9 mouse cellular contexts compared by ENCODE assay signal in the genomic region with DNA sequence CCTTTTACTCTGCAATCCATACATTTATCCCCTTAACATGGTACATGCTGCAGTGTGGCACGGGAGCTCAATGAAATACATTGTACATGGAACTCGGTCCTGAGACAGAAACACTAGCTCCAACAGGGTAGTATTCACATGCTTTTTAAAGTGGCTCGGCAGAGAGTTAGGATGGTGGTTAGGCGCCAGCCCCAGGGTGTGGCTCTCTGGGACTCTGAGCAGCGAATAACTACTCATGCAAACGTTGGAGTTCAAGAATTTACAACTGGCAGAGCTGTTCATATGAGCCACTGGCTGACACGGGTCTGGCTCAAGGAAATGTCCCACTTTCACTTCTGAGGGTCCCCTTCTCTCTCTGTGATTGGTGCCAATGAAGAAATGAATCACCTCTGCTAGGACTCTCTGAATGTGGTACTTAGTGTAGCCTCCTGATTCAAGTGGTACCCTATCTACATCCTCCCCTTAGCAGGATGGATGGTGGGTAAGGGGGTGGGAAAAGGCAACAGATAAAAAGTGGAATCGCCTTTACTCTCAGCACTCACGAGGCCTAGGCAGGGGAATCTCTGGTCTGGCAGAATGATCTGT. TPM values are rescaled to one million over a fixed set of nuclear protein-coding genes. Genes with fewer than 3 reads are reported as not detected.
DNase-seq lines count a peak whose midpoint lies in the region; ATAC-seq and TF ChIP-seq lines count a peak whose summit lies in the region.
"Had no signal": no experiment of that assay in that cellular context is flagged by ENCODE, and none has a peak within 500 bp of the region (broad histone marks: within the 10 kb centered on the region; RNA-seq: fewer than 3 reads in every experiment).

No protein-coding gene starts in this region.

- in situ Hi-C loops in CH12.LX (cut with MboI; ENCODE audit: low pct_ligation_motif_present, low pct_unique_long_range_greater_than_20kb, low sequenced_read_pairs) = no loop called here

- dilution Hi-C loops in CH12.LX (cut with MboI; ENCODE audit: extremely low pct_ligation_motif_present, extremely low pct_unique_long_range_greater_than_20kb, low sequenced_read_pairs) = no loop called here

- 77% methylated on average over 9 of the region's 9 CpGs for WGBS in limb, embryonic 10.5 days
- WGBS in hindbrain, embryonic 13.5 days = 68% methylated on average over 9 of the region's 9 CpGs

- no peak for TF ChIP-seq EP300 in CH12.LX (IDR thresholded peaks at IDR 0.05; ENCODE audit: low read length)

- no peak overlapping the region for H3K27ac ChIP-seq in CH12.LX (ENCODE audit: insufficient read depth, low read depth)
- H3K27ac ChIP-seq in limb, embryonic 10.5 days = peak overlapping the region; percentile 91
- no peak overlapping the region for H3K27ac ChIP-seq in hindbrain, embryonic 13.5 days
- H3K27ac ChIP-seq: forebrain, embryonic 13.5 days had no signal

- no peak for TF ChIP-seq CTCF in CH12.LX (conservative IDR thresholded peaks at IDR 0.05 in 1 of 2, IDR thresholded peaks at IDR 0.05 in 1 of 2; ENCODE audit: low read depth in 2 of 2, low read length in 2 of 2)

- no peak for TF ChIP-seq POLR2A in CH12.LX (IDR thresholded peaks at IDR 0.05; ENCODE audit: low read depth, low read length)

- no peaks in the 10 kb centered on the region for H3K27me3 ChIP-seq in CH12.LX (replicated peaks)
- no peaks in the 10 kb centered on the region for H3K27me3 ChIP-seq in limb, embryonic 10.5 days (ENCODE audit: low read depth, poor library complexity, severe bottlenecking)
- no peaks in the 10 kb centered on the region for H3K27me3 ChIP-seq in hindbrain, embryonic 13.5 days
- H3K27me3 ChIP-seq: forebrain, embryonic 13.5 days had no signal

- H3K4me1 ChIP-seq in CH12.LX (ENCODE audit: control insufficient read depth in 1 of 2, insufficient read depth in 2 of 2) = peaks cover 29 to 49% of the 10 kb centered on the region in 2 experiments
- H3K4me1 ChIP-seq in limb, embryonic 10.5 days = peaks cover 76% of the 10 kb centered on the region
- peaks cover 29% of the 10 kb centered on the region for H3K4me1 ChIP-seq in hindbrain, embryonic 13.5 days (replicated peaks)

- DNase-seq in 3T3-L1 (ENCODE audit: low read depth, low spot score) = peak; percentile 81
- no peak for DNase-seq in CH12.LX (ENCODE audit: extremely low read depth)
- DNase-seq in heart, adult 11 months = peak; percentile 97
- no peak for DNase-seq in limb, embryonic 10.5 days (ENCODE audit: low spot score)
- no peak for DNase-seq in frontal cortex, postnatal 36 days (ENCODE audit: low spot score in 2 of 2)
- DNase-seq in spleen, postnatal 14 days (ENCODE audit: low spot score in 2 of 2) = no peak
- no peak for DNase-seq in adrenal gland, adult 8-10 months

- 0 out of 2 replicates have a peak overlapping the region, but pooled peaks have one; percentile 9 for H3K9ac ChIP-seq in CH12.LX (ENCODE audit: insufficient read depth, low read depth)
- no peak overlapping the region for H3K9ac ChIP-seq in hindbrain, embryonic 13.5 days
- H3K9ac ChIP-seq: forebrain, embryonic 13.5 days had no signal

- TF ChIP-seq RAD21 in CH12.LX (IDR thresholded peaks at IDR 0.05; ENCODE audit: low read depth, low read length) = no peak

- H3K4me3 ChIP-seq in CH12.LX (replicated peaks in 1 of 3; ENCODE audit: low read depth in 2 of 3, low read length in 2 of 3, poor library complexity in 1 of 3) = no peak overlapping the region
- H3K4me3 ChIP-seq in limb, embryonic 10.5 days = no peak overlapping the region
- no peak overlapping the region for H3K4me3 ChIP-seq in hindbrain, embryonic 13.5 days
- H3K4me3 ChIP-seq: forebrain, embryonic 13.5 days had no signal

- peaks cover 0 to 4% of the 10 kb centered on the region in 2 experiments for H3K36me3 ChIP-seq in CH12.LX (replicated peaks in 1 of 2; ENCODE audit: control insufficient read depth in 1 of 2, insufficient read depth in 1 of 2, low read length in 1 of 2)
- no peaks in the 10 kb centered on the region for H3K36me3 ChIP-seq in limb, embryonic 10.5 days
- H3K36me3 ChIP-seq in hindbrain, embryonic 13.5 days = no peaks in the 10 kb centered on the region

- H3K4me2 ChIP-seq in CH12.LX (ENCODE audit: insufficient read depth, low read depth, poor library complexity, severe bottlenecking) = no peak overlapping the region; the same call in 1 of the 2 replicates
- no peak overlapping the region for H3K4me2 ChIP-seq in hindbrain, embryonic 13.5 days
- H3K4me2 ChIP-seq: forebrain, embryonic 13.5 days had no signal

- no peaks in the 10 kb centered on the region for H3K79me2 ChIP-seq in CH12.LX (replicated peaks; ENCODE audit: control insufficient read depth, extremely low read depth, insufficient read depth, poor library complexity, severe bottlenecking)

- peaks cover 4% of the 10 kb centered on the region for H3K9me3 ChIP-seq in CH12.LX (replicated peaks; ENCODE audit: low read length)
- H3K9me3 ChIP-seq in limb, embryonic 10.5 days (replicated peaks) = no peaks in the 10 kb centered on the region
- H3K9me3 ChIP-seq in hindbrain, embryonic 13.5 days = no peaks in the 10 kb centered on the region
- H3K9me3 ChIP-seq: forebrain, embryonic 13.5 days had no signal

- ATAC-seq in hindbrain, embryonic 13.5 days (ENCODE audit: low FRiP score) = no peak

TF ChIP-seq in CH12.LX, 34 proteins besides CTCF, POLR2A, EP300 and RAD21:
- no peak for TF ChIP-seq KAT2A (IDR thresholded peaks at IDR 0.05; ENCODE audit: insufficient replicate concordance, low read length)
- TF ChIP-seq NELFE (IDR thresholded peaks at IDR 0.05; ENCODE audit: low read depth, low read length) = no peak
- TF ChIP-seq MAZ (IDR thresholded peaks at IDR 0.05; ENCODE audit: low read depth, low read length) = no peak
- no peak for TF ChIP-seq SIN3A (IDR thresholded peaks at IDR 0.05; ENCODE audit: low read length)
TF ChIP-seq in CH12.LX: peak in this region for 0.

RNA-seq across cellular contexts. Expression of a gene that starts 59.7 kb away (rescaled TPM):
- total RNA-seq in CH12.LX (2012; rRNA removed) = not detected in 2 replicates
- total RNA-seq in CH12.LX (2014; rRNA removed) = not detected in 2 replicates
- polyA plus RNA-seq in CH12.LX (2012; ENCODE audit: insufficient read length, low read depth) = 0.42 TPM in 1 of 2 replicates, not detected in the other
- polyA plus RNA-seq in limb, embryonic 10.5 days (2016; fragmentation: Nextera tagmentation; extraction: Ambion mirVana) = not detected in 2 replicates
- total RNA-seq in adrenal gland, adult 8-10 months (2022) = not detected
- polyA plus RNA-seq in hindbrain, embryonic 13.5 days (2015; fragmentation: Nextera tagmentation; extraction: Ambion mirVana) = not detected in 2 replicates
- polyA plus RNA-seq: forebrain, embryonic 13.5 days had no signal

Comparison
In these comparisons a context has a peak if more than half of its experiments do, and no peak if none do; other contexts are left out.
1. DNase-seq: peak in 3T3-L1 (single experiment) and heart, adult 11 months (single experiment); none in CH12.LX (single experiment), limb, embryonic 10.5 days (single experiment), frontal cortex, postnatal 36 days (0 of 2), spleen, postnatal 14 days (0 of 2) and adrenal gland, adult 8-10 months (single experiment).